Mouse (Mus musculus) embryonic facial prominence, embryonic 11.5 days (tissue): Measurements from ENCODE around the gene Zscan2. TPM values are rescaled to one million over a fixed set of nuclear protein-coding genes. Genes with fewer than 3 reads are reported as not detected.
"Not testable (repeated sequence)": the region's sequence is repeated elsewhere in the genome, so short reads cannot be mapped to it uniquely, and the experiment has no call there.

Experiments used
- ATAC-seq: fragments of 200-750 bp; cut with Nextera tagmentation; replicated peaks from 2 replicates; pipeline ENCODE4 v1.8.0; 2017; ENCODE audit warnings: low read depth; ENCODE audit not compliant: insufficient number of reproducible peaks, low FRiP score, low TSS enrichment
- DNase-seq: peaks from one replicate; pipeline ENCODE4 v3.0.0-alpha.2; 2015; ENCODE audit warnings: low spot score
- H3K27ac ChIP-seq: fragments of 300-500 bp; sonication (generic); replicated peaks from 2 replicates; pipeline ENCODE4 v1.5.1; 2014; ENCODE audit warnings: mild to moderate bottlenecking, low read depth, low read length, control low read depth
- H3K27me3 ChIP-seq: fragments of 300-500 bp; sonication (generic); 2 replicates; pipeline ENCODE4 v1.6.1; 2014; ENCODE audit warnings: mild to moderate bottlenecking, low read length, moderate library complexity, mixed read lengths; ENCODE audit not compliant: control insufficient read depth, insufficient read depth
- H3K36me3 ChIP-seq: fragments of 300-500 bp; sonication (generic); replicated peaks from 2 replicates; pipeline ENCODE4 v1.6.1; 2014; ENCODE audit warnings: low read depth, mild to moderate bottlenecking, low read length, moderate library complexity, mixed read lengths; ENCODE audit not compliant: control insufficient read depth, insufficient read depth
- H3K4me1 ChIP-seq: fragments of 300-500 bp; sonication (generic); 2 replicates; pipeline ENCODE4 v1.6.1; 2014; ENCODE audit warnings: low read length, mixed read lengths; ENCODE audit not compliant: control insufficient read depth, insufficient read depth
- H3K4me2 ChIP-seq: fragments of 300-500 bp; sonication (generic); 2 replicates; pipeline ENCODE4 v1.6.1; 2014; ENCODE audit warnings: low read depth, mild to moderate bottlenecking, control low read depth, low read length, moderate library complexity
- H3K4me3 ChIP-seq: fragments of 300-500 bp; sonication (generic); 2 replicates; pipeline ENCODE4 v1.5.1; 2014; ENCODE audit warnings: low read depth, low read length, control low read depth
- H3K9ac ChIP-seq: fragments of 300-500 bp; sonication (generic); replicated peaks from 2 replicates; pipeline ENCODE4 v1.6.1; 2014; ENCODE audit warnings: mild to moderate bottlenecking, control low read depth, low read length
- H3K9me3 ChIP-seq: fragments of 300-500 bp; sonication (generic); replicated peaks from 2 replicates; pipeline ENCODE4 v1.6.1; 2016; ENCODE audit warnings: mild to moderate bottlenecking, low read length, inconsistent platforms, mixed read lengths; ENCODE audit not compliant: control insufficient read depth
- WGBS: fragments of 180-500 bp; shearing (Covaris S2); extraction: QIAGEN DNeasy Blood & Tissue Kit; methylation state at CpG from one replicate; pipeline ENCODE4 v1.1.7; 2014; 5-methylcytosine and 5-hydroxymethylcytosine counted together
- polyA plus RNA-seq: library from polyadenylated mRNA; unstranded; fragments of >200 nt; fragmentation: Nextera tagmentation; extraction: Ambion mirVana; gene quantifications from 2 replicates; pipeline ENCODE4 v1.2.1, GENCODE M21; 2014

Gene Zscan2
- polyA plus RNA-seq, 1 experiment from 2014 or later: 4.5 TPM

DNA sequence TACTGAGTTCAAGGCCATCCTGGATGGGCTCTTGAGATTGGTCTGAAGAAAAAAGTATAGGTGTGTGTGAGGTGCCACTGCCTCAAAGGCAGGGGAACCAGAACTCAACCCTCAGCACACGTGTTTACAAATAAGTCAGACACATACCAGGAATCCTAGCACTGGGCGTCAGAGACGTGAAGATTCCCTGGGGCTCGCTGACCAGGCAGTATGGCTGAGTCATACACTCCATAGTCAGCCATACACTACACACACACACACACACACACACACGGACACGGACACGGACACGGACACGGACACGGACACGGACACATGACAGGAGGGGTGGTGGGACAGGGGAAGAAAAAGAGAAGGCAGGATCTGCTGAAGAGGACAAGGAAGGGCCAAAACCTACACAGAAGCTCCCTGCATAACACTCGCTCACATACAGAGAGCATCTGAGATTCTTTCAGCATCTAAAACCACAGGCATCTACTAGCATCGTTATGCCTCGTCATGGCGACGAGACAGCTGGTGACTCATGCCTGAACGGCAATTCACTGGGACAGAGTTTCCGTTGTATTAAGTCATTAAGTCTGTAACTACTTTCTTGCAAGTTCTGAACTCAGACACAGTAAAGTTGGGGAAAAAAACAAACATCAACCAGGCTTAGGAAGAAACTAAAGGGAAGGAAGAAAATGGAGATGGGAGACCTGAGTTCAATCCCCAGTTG, 32.4 kb upstream of the Zscan2 start:
- 77% methylated on average over 18 of the region's 18 CpGs for WGBS
- no peak overlapping the region for H3K9ac ChIP-seq
- no peaks in the 10 kb centered on the region for H3K4me1 ChIP-seq
- no peaks in the 10 kb centered on the region for H3K36me3 ChIP-seq
- no peak overlapping the region for H3K4me2 ChIP-seq
- no peak overlapping the region for H3K27ac ChIP-seq
- DNase-seq: no peak
- H3K27me3 ChIP-seq: no peaks in the 10 kb centered on the region
- no peak for ATAC-seq
- H3K9me3 ChIP-seq: no peaks in the 10 kb centered on the region
- no peak overlapping the region for H3K4me3 ChIP-seq

DNA sequence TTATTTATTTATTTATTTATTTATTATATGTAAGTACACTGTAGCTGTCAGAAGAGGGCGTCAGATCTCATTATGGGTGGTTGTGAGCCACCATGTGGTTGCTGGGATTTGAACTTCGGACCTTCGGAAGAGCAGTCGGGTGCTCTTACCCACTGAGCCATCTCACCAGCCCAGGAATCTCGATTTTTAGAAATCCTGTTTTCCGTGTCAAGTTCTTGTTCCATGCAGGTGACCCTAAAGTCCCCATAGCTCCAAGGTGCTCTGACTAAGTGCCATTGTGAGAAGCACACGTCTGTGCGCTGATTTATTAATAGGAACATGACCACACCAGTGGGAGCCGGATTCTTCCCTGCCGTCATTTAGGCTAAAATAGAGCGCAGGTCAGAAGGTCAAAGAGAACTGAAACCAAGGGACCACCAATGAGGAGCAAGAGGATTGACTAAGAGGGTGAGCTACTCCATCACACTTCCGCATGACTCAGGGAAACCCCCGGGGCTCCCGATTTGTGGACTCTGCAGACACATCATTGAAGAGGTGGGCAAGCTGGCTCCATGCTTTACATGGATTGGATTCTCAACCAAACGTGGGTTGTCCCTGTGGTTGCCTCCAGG, 30.4 kb upstream of the Zscan2 start:
- Histone ChIP-seq H3K9ac (no peak overlapping the region), H3K27me3 (no peaks in the 10 kb centered on the region), H3K36me3 (no peaks in the 10 kb centered on the region), H3K4me1 (no peaks in the 10 kb centered on the region), H3K27ac (no peak overlapping the region), H3K9me3 (no peaks in the 10 kb centered on the region), H3K4me2 (no peak overlapping the region), H3K4me3 (no peak overlapping the region)
- no peak for DNase-seq
- 77% methylated on average over 15 of the region's 15 CpGs for WGBS
- no peak for ATAC-seq

DNA sequence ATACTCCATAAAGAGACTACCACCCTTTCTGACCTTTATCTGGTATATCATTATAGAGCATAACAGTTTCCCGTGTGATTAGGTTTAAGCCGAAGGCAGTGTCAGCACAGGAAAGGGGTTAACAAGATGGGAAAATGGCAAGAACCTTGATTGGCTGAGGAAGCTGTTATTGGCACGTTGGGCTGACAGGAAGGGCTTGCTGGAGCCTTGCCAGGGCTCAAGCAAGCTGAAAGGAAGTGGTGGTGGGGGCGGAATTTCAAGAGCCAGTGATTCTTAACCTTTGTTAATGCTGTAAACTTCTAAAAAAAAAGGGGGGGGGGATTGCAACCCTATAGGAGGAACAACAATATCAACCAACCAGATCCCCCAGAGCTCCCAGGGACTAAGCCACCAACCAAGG, 28.5 kb upstream of the Zscan2 start:
- no peak for DNase-seq
- Histone ChIP-seq H3K4me2 (no peak overlapping the region), H3K27me3 (no peaks in the 10 kb centered on the region), H3K4me1 (no peaks in the 10 kb centered on the region; the same call in 1 of the 2 replicates), H3K27ac (no peak overlapping the region), H3K4me3 (no peak overlapping the region), H3K9me3 (no peaks in the 10 kb centered on the region), H3K9ac (no peak overlapping the region), H3K36me3 (no peaks in the 10 kb centered on the region)
- WGBS: 46% methylated on average over 4 of the region's 4 CpGs
- no peak for ATAC-seq

GRCm38 (mm10) chr7:80832996-80833650, 27.6 kb upstream of the Zscan2 start:
- H3K27ac ChIP-seq, H3K9me3 ChIP-seq, H3K4me2 ChIP-seq, H3K4me1 ChIP-seq, H3K27me3 ChIP-seq, H3K36me3 ChIP-seq, H3K4me3 ChIP-seq, ATAC-seq, H3K9ac ChIP-seq: not testable (repeated sequence)
- DNase-seq: peak; percentile 76
- WGBS: 17% methylated on average over 13 of the region's 14 CpGs

DNA sequence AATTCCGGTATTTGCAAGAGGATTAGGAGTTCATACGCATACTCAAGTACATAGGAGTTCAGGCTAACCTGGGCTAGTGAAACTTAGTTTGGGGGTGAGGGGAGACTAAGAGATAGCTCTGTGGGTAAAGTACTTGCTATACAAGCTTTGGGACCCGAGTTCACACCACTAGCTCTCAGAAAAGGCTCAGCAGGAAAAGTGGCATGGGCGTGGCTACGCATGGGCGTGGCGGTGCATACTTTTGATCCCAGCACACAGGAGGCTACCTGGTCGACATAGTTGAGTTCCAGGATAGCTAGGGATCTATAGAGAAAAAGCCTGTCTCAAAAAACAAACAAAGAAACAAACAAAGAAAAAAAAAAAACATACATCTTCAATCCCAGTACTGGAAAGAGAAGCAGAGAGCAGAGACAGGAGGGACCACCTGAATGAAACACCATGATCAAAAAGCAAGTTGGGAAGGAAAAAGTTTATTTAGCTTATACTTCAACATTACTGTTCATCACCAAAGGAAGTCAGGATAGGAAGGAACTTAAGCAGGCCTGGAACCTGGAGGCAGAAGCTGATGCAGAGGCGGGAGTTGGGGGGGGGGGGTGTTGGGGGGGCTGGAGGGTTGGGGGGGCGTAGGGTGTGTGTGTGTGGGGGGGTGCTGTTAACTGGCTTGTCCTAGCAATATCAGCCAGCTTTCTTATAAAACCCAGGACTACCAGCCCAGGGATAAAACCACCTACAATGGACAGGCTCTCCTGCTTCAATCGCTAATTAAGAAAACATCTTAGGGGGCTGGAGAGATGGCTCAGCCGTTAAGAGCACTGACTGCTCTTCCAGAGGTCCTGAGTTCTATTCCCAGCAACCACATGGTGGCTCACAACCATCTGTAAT, 26.8 kb upstream of the Zscan2 start:
- Histone ChIP-seq H3K4me3 (no peak overlapping the region), H3K36me3 (no peaks in the 10 kb centered on the region), H3K9me3 (no peaks in the 10 kb centered on the region), H3K4me2 (no peak overlapping the region), H3K4me1 (no peaks in the 10 kb centered on the region; the same call in 1 of the 2 replicates), H3K27ac (no peak overlapping the region), H3K9ac (no peak overlapping the region), H3K27me3 (no peaks in the 10 kb centered on the region)
- ATAC-seq (no peak), DNase-seq (no peak)
- 35% methylated on average over 11 of the region's 12 CpGs for WGBS

GRCm38 (mm10) chr7:80835984-80836652, 24.6 kb upstream of the Zscan2 start:
- H3K36me3 ChIP-seq: no peaks in the 10 kb centered on the region
- no peak for ATAC-seq
- no peak overlapping the region for H3K4me2 ChIP-seq
- H3K9me3 ChIP-seq: no peaks in the 10 kb centered on the region
- no peaks in the 10 kb centered on the region; the same call in 1 of the 2 replicates for H3K4me1 ChIP-seq
- H3K27ac ChIP-seq: no peak overlapping the region
- no peak overlapping the region for H3K4me3 ChIP-seq
- H3K9ac ChIP-seq: no peak overlapping the region
- H3K27me3 ChIP-seq: no peaks in the 10 kb centered on the region
- DNase-seq: no peak
- WGBS: 54% methylated on average over 4 of the region's 4 CpGs

GRCm38 (mm10) chr7:80837736-80838135, 23.0 kb upstream of the Zscan2 start:
- 58% methylated on average over 9 of the region's 9 CpGs for WGBS
- Histone ChIP-seq H3K9me3 (no peaks in the 10 kb centered on the region), H3K36me3 (no peaks in the 10 kb centered on the region), H3K27me3 (no peaks in the 10 kb centered on the region), H3K4me2 (no peak overlapping the region), H3K27ac (no peak overlapping the region), H3K9ac (no peak overlapping the region), H3K4me1 (no peaks in the 10 kb centered on the region; the same call in 1 of the 2 replicates), H3K4me3 (no peak overlapping the region)
- ATAC-seq (no peak), DNase-seq (no peak)
